Mouse (Mus musculus) kidney, embryonic 16.5 days (tissue): ENCODE data around the gene Hnrnpll. TPM values are rescaled to one million over a fixed set of nuclear protein-coding genes. Genes with fewer than 3 reads are reported as not detected.

Experiments
- polyA plus RNA-seq: library from polyadenylated mRNA; unstranded; fragments of >200 nt; fragmentation: Nextera tagmentation; extraction: Ambion mirVana; gene quantifications from 2 replicates; pipeline ENCODE4 v1.2.1, GENCODE M21; 2015

Hnrnpll gene
- polyA plus RNA-seq, 1 experiment from 2014 or later = 56.9 TPM

Other genes starting within 250 kb of the Hnrnpll start
- 42.3 and 42.4 TPM in 2 replicates for gene Atl2, start 166.2 kb downstream of the Hnrnpll start, polyA plus RNA-seq
- 23.5 and 26.2 TPM in 2 replicates for gene Galm, start 65.1 kb upstream of the Hnrnpll start, polyA plus RNA-seq
- 618 and 645 TPM in 2 replicates for gene Srsf7, start 145.0 kb upstream of the Hnrnpll start, polyA plus RNA-seq
- not detected in 2 replicates for gene Ttc39d, start 145.1 kb upstream of the Hnrnpll start, polyA plus RNA-seq
- gene Gemin6, start 162.1 kb upstream of the Hnrnpll start, polyA plus RNA-seq = 40.9 and 45.1 TPM in 2 replicates
- 38.9 and 39.7 TPM in 2 replicates for gene Morn2, start 227.9 kb upstream of the Hnrnpll start, polyA plus RNA-seq
- 15.4 and 15.9 TPM in 2 replicates for gene Dhx57, start 228.1 kb upstream of the Hnrnpll start, polyA plus RNA-seq
- gene Arhgef33, start 245.1 kb upstream of the Hnrnpll start, polyA plus RNA-seq = 0.55 and 0.92 TPM in 2 replicates